Mouse (Mus musculus) CD4-positive, CD25-positive, alpha-beta regulatory T cell, adult 4 months (primary cell): ENCODE measurements around the gene Hsph1. TPM values are rescaled to one million over a fixed set of nuclear protein-coding genes. Genes with fewer than 3 reads are reported as not detected.

ENCODE experiments used
- ATAC-seq: one replicate; pipeline ENCODE4 v1.8.0; 2017
- polyA plus RNA-seq, 2 experiments: library from polyadenylated mRNA; unstranded; fragments of 100-300 nt; shearing (Covaris generic); gene quantifications; one replicate each; pipeline ENCODE4 v1.2.1; 2017

Gene Hsph1
- polyA plus RNA-seq, 2 experiments from 2014 or later: 20.7 to 35.2 TPM

- no peak for ATAC-seq
These were observed 5.2 kb upstream of the Hsph1 start for GRCm38 (mm10) chr5:149641277-149641892.

- ATAC-seq: no peak
These were observed 1.1 kb upstream of the Hsph1 start for GRCm38 (mm10) chr5:149637306-149637705.

DNA sequence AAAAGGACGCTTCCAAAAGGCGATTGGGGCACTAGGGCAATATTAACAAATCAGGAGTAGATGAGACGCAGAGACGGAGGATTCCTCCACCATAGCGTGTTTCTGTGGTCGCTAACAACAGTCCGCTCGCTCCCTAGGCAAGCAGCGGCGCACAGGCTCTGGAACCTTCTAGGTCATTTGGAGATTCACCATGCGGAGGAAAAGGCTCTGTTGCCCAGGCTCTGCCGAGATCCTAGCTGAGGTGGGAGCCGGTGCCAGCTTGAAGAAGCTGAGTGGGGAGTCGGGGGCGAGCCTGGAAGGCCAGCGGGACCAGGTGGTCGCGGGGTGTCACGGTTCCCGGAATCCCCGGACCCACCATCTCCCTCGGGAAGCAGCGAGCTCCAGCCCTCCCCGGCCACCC, 620 bp downstream of the Hsph1 start:
- ATAC-seq: no peak

DNA sequence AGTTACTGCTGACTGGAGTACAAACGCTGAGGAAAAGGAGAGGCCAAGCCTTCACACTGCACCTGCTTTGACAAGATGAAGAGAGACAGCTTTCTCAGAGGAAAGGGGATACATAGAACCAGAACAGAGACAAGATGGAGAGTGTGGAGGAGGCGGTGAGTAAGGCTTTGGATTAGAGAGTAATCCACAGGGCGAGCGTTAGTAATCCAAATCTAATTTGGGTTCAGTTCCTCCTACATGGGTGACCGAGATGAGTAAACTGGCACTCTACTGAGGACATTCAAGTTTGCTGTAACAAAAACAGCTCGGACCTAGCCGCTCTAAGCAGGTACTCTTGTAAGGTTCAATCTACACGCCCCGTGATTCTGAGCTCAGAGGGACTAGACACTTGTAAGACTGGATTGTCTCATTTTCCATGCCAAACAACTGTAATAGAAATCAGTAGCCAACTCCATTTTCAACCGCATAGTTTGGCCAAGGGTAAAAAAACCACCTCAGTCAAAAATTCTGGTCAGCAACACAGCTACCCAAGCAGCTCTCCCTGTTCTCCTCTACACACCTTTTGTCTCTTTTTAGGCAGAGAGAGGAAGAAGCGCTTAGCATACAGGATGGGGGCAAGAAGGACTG, 1.7 kb downstream of the Hsph1 start:
- ATAC-seq: no peak

DNA sequence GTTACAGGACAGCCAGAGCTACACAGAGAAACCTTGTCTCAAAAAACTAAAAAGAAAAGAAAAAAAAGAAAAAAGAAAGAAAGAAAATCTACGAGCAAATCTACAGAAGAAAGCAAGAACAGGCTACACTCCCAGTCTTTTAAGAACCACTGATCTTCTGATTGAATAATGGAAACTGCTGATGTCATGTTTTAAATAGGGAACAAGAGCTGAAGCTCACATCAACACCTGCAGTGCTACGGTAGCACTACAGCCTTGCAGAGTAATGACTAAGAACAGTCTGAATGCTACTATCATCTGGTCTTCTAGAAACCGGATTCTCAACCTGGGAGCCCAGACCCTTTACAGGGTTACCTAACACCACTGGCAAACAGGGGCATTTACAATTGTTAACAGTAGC, 10.6 kb downstream of the Hsph1 start:
- ATAC-seq: no peak

DNA sequence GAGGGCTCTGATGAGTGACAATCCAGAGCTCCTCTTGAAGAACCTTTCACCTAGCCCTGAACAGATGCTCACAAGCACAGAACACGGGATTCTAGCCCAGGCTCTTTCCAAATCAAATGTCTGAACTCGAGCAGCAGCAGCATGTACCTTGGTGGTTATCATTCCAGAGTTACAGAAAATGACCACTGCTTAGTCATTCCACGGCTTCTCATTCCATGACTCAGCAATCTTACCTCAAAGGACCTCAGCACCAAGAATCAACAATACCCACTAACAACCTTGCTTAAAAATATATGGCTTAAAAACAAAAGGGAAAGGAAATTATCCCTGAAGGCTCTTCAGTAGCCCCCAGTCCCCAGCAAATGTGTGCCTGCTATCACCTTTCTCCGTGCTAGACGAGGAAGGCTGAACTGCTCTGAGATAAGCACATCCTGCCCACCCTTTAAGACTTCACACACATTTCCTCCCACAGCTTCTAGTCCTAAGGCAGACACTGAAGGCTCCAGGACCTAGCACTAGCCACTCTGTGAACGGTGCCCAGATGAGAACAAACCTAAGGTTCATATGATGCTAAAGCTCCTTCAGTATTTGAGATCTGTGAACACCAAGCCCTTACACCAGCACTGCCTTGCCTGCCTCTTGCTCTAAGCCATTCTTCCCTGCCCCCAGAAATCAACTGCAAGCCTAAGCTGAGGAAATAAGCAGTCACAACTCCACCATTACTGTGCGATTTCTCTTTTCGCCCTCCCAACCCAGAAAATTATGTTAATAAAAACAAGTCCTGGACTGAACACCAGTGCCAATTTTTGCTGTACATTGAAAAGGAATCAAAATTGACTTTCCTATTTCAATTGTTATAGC, 12.1 kb downstream of the Hsph1 start:
- no peak for ATAC-seq

- ATAC-seq: no peak
These were observed 13.5 kb downstream of the Hsph1 start for GRCm38 (mm10) chr5:149622644-149623043.

- ATAC-seq: no peak
These were observed 14.0 kb downstream of the Hsph1 start for GRCm38 (mm10) chr5:149622152-149622551.

GRCm38 (mm10) chr5:149617776-149618425, 18.3 kb downstream of the Hsph1 start:
- no peak for ATAC-seq

DNA sequence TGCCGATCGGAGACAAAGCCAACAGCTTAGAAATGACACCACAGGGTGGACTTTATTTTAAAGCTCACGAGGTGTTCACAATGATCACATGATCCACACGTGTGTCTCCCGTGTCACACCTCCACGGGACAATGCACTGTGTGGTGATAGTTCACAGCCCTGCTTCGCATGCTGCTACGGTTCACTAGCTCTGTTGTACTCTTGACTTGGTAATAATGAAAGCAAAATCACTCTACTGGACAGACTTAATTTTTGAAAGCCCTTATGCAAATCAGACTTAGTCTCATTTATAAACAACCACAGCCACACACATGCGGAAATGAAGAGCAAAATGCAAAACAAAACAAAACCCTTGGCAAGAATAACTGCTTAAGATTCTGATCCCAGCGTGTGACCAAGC, 19.4 kb downstream of the Hsph1 start:
- no peak for ATAC-seq

GRCm38 (mm10) chr5:149616138-149616537, 20.0 kb downstream of the Hsph1 start:
- ATAC-seq: no peak

- no peak for ATAC-seq
These were observed 23.4 kb downstream of the Hsph1 start for GRCm38 (mm10) chr5:149612740-149613139.

DNA sequence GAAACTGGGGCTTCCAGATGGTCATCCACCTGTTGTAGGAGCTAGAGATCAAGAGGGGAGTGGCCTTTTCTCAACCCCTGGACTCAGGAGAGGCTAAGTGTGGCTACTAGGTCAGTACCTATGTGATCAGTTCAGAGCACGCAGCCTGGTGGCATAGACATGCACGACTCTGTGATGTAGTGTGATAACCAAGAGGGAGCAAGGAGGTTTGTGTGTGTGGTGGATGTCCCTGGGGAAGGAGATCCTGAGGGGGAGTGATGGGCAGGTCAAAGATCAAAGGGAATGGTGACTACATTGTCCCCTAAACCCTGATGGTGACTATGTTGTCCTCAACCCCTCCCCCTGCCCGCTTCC, 24.0 kb downstream of the Hsph1 start:
- no peak for ATAC-seq

GRCm38 (mm10) chr5:149611476-149612164, 24.6 kb downstream of the Hsph1 start:
- ATAC-seq: no peak

DNA sequence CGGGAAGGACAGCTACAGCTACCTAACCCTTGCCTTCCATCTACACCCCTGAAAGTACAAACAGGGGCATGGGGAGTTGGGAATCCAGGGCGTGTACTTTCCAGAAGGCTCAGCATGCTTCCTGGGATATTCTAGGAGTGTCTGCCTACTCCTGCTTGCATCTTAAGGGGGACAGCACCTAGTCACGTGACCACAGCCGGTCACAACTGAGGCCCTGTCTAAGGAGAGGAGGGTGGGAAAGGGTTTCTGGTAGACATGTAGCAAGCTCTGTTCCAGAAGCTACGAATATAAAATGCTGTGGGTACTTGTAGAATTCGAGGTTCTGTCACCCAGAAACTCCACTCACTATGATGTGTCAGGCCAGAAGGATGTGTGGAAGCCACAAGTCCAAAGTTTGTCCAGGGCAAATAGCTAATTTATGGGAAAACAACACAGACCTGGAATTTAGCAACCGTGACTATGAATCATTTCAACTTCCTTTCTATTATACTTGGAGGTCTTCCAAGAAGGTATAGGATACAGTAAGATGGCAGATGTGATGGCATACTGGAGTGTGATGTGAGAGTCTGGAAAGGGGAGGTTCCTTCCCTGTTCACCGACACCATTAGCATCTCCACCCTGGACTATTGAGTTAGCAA, 29.0 kb downstream of the Hsph1 start:
- ATAC-seq: no peak

DNA sequence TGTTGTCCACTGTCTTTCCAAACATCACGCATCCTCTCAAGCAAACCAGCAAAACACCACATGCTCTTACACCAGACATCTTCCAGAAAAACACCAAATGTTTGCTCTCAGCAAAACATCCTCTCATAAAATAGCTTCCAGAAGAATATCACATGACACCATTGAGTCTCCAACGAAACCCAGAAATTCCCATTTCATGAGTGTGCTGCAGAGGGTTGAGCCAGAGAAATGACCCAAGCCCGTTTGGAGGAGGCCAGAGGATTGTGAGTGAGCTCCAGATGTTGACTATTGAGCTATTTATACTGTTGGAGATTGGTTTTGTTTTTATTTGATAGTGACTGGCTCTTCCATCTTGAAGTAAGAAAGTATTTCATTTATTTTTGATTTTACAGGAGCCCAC, 32.9 kb downstream of the Hsph1 start:
- no peak for ATAC-seq

DNA sequence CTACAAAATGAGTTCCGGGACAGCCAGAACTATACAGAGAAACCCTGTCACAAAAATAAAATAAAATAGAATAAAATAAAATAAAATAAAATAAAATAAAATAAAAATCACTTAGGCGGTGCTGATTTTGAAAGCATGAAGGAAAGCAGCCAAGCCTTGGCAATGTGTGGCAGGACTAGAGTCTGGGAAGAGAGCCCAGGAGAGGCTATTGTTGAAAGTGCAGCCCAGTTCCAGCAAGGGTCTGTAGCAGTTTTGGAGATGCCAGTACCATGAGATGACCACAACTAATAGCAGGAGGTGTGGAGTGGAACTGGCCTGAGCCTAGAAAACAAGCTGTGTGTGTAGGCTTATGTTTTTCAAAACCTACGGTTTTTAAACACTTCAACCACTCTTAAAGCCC, 34.2 kb downstream of the Hsph1 start:
- no peak for ATAC-seq

DNA sequence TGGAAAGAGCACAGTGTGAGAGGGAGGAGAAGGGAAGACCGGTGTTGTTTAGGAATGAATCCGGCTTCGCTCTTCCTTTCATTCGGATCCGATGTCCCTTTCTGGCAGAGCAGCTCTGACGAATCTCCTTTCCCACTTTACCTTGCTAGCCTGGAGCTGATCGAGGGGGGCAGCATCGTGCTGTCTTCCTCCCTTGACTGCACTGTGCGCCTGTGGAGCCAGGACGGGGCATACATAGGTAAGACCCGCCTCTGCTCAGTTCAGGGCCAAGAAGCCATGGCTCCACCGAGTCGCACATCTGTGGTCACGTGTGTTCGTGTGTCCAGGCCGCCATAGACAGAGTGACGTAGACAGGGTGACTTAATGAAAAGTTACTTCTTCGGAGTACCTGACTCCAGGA, 38.8 kb downstream of the Hsph1 start:
- ATAC-seq: no peak

- ATAC-seq: no peak
These were observed 42.0 kb downstream of the Hsph1 start for GRCm38 (mm10) chr5:149594215-149594614.

- ATAC-seq: no peak
These were observed 46.2 kb downstream of the Hsph1 start for GRCm38 (mm10) chr5:149589932-149590331.

GRCm38 (mm10) chr5:149588814-149589534, 47.2 kb downstream of the Hsph1 start:
- no peak for ATAC-seq
